Mouse (Mus musculus): ENCODE measurements at regions not wholly inside any gene's neighbourhood (a gene's known extent, or its start where the extent isn't known, plus 50 kb on each side); places are given as distances from the start of the nearest gene placed in this dataset.

DNA sequence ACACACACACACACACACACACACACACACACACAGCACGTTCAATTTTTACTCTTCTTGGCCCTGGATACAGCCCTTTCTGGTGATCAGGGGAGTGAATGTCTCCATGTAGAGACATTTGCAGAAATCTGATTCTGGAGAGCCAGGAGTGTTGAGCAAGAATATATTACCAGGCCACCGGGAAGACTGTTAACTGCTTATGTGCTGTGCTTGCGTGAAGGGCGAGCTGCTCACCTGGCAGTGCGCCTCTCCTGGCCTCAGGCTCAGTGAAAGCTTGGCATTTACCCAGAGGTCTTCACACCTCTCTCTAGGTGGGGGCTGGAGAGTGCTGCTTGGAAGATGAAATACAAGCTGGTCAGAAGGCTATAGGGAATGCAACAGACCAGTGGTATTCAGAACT lies 332.4 kb upstream of the Tet2 start:
- DNase-seq = no peak

DNA sequence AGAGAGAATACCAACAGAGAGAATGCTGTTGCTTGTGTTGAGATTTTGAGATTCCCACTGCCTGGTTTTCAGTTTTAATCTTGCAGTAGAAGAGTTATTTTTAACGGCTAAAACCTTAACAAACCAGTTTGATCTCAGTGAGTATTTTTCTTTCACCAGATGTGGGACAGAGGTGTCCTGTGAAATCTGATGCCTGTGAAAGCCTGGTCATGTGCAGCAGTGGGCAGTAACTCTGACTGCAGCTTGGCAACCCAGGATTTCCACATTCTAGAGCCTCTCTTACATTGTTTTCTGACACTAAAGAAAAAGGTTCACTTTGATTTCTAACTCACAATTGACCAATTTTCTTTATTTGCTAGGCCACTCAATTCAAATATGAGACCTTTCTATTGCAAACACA lies 335.7 kb upstream of the Tet2 start:
- no peak for DNase-seq

DNA sequence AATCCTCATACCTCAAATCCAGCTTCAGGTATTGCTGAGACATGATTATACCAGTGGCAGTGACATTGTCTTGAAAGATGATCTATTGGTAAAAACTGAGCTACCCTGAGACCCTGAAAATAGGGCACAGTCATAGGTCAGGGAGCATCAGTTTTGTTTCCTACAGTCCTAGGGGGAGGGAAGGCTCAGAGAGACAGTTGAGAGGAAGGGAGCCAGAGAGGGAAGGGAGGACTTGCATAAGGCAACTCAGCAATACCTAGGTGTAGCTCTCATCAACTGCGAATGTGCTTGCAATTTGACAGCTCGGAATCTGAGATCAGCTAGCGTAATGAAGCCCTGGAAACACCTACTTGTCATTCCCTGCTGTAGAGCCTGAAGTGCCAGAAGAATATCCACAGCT lies 334.4 kb upstream of the Cxxc4 start:
- DNase-seq = no peak

DNA sequence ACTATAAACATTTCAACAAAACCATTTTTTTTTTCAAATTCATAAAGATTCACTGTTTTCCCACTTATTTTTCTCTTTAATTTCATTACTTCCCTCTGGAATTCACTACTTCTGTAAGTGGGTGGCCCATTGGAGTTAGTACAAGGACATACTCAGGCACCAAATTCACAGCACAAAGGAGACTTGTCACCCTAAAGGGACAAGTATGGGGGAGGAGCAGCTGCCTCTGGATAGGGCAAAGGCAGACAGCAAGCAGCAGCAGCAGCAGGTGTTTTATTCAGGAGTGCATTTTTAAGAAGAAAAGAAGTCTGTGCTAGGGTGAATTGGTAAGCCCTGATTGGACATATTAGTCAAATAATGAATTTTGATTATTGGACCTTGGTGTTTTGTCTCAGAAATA lies 314.1 kb upstream of the Cxxc4 start:
- no peak for DNase-seq

DNA sequence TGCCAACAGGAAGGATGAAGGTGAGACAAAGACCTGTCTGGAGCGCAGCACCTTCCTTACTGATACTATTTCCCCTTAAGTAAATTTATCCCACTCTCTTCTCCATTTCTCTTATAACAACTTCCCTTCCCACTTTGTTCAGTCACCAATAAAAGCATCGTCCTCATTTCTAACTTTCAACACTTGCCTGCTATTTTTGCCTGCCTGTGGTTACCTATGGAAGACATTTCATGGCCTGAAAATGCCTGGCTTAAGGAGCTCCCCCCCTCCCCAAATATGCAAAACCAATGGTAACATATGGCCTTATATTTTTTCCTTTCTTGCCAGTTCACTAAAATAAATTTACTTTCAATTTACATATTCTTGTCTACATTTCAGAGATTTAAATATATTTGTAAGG lies 271.0 kb upstream of the Cxxc4 start:
- no peak for DNase-seq

DNA sequence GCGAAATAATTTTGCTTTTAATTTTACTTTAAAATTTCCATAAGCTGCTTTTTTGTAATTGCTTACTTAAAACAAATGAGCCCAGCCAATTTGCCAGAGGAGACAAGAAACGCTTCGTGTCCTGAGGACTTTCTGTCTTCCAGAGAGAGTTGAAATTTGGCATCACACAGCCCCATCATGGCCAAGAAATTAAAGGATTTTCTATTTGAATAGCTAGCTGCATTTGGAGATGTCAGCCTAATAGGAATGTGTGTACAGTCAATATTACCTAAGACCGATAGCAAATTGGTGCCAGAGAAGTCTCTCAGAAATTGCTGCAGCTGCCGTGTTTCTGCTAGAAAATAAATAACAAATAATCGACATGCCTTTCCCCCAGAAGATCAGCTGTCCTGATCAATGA lies 268.1 kb upstream of the Cxxc4 start:
- no peak for DNase-seq

DNA sequence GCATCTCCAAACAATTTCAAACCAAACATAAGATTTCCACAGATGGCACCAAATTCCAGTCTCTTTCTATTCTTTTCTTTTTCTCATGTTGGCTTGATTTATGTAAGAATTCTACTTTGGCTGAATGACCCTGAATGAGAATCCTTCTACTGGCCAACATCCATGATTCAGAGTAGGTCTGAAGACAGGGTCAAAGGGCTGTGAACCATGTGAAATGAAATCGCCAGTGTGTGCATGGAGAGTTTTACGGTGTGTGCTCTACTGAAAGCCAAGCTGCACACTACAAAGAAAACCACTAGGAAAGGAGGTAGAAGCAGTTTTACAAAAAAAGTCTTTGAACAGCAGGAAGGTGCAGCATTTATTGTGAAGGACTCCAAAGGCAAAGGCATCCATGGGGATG lies 263.5 kb upstream of the Cxxc4 start:
- no peak for DNase-seq

DNA sequence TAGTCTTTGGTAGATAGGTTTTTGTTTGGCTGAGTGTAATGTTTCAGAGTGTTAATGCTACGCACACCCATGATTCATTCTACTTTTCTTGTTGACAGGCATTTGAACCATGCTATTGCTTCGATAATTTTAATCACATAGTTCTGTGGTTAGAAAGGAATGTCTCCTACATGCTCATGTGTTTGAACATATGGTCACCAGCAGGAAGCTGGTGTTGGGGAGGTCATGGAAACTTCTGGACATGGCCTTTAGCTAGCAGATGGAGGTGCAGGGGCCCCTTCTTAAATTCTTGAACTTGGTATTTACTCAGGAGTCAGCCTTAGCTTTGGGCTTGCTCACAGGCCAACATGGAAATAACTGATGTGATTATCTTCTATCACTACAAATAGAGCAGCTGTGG lies 248.6 kb upstream of the Cxxc4 start:
- no peak for DNase-seq

DNA sequence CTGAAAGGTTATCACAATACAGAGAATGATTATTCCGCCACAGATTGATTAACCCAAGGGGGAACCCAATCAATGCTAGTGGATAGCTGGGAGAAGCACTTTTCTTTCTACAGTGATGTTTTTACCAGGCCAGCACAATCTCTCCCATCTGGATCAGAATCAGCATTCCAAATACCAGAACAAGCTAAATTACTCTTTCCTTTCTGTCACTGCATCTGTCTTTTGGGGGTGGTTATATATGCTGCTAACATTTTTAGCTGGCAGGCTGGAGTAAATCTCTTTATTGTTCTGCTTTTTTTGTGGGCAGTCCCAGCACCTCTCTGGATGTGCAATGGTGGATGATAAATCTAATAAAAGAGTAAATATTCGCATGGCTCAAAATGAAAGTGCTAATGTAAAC lies 242.3 kb upstream of the Cxxc4 start:
- no peak for DNase-seq

DNA sequence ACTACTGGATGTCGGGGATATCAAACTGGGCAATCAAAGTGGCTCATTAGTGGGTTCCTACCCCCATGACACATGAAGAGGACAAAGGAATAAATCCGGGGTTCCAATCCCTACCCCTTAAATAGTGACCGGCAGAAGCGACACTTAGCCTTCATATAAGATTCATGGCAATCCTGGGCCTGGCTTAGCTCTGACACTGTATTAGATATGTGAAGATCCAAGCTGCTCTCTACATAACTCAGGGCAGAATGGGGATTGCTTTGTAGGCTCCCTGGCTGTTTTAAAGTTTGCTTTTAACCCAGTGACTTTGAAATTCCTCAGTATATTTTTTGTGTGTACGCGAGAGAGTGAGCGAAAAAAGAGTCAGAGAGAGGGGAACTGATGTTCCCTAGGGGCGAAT lies 236.3 kb upstream of the Cxxc4 start:
- DNase-seq = no peak

DNA sequence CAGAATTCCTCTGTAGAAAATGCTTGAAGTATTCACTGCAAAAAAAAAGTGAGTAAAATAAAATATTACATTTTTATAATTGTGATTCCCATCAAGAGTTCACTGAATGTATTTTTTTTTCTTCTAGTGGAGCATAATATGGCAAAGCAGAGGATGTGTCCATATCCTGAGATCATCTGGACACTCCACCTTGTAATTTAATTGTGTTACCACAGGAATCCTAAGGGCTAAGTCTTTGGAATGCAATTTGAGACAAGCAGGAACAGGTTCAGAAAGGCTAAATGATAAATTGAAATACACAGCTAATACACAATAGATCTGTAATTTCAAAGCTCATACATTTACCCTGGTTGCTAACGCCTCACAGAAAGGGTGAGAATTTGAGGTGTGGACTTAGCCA lies 235.7 kb upstream of the Cxxc4 start:
- DNase-seq = no peak

DNA sequence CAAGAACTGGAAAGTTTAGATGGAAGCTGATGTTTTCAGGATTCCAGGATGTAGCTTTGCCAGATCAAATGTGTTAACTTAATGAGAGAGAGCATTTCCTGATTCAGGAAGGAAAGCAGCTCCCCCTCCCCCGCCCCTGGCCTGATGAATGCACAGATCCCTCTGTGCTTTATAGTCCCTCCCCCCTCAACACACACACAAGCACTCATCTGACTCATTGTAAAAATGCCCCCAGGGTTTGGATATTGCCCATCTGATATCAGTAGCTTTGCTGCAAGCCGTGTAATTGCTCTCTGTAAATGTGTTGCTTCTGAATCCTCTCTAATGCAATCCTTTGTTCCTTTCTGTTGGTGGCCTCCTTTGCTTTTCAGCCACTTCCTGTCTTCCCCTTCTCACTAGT lies 221.5 kb upstream of the Cxxc4 start:
- no peak for DNase-seq

DNA sequence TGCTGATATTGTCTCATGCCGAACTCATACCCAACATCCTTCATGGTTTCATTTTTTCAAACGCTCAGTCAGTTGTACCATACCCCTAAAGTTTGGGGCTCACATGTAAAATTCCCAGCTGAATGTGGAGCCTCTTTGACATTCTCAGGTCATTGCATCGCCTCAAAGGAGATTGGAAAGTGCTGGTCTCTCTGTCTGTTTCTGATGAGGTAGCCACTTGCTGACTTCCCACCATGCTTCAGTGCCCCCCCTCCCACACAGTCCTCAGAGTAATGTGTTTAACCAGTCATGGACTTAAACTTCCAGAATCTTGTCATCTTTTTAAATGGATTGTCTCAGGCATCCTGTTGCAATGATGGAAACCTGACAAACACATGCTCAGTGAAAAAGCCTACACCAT lies 220.9 kb upstream of the Cxxc4 start:
- DNase-seq = no peak

DNA sequence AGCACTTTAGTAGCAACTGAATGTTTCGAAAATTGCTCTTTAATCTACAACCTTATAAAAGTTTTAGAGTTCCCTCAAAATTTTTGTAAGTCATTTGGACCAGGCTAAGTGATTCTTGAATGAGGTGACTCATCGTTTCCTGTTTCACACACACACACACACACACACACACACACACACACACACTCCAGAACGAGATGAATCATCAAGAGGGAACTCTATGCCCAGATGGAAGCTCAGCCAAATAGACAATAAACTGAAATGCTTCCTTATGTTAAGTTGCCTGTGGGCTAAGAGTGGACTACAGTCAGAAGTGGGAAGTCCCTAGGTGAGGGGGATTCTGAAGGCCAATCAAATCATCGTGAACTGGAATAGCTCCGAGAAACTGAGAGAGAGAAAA lies 202.4 kb upstream of the Cxxc4 start:
- no peak for DNase-seq

DNA sequence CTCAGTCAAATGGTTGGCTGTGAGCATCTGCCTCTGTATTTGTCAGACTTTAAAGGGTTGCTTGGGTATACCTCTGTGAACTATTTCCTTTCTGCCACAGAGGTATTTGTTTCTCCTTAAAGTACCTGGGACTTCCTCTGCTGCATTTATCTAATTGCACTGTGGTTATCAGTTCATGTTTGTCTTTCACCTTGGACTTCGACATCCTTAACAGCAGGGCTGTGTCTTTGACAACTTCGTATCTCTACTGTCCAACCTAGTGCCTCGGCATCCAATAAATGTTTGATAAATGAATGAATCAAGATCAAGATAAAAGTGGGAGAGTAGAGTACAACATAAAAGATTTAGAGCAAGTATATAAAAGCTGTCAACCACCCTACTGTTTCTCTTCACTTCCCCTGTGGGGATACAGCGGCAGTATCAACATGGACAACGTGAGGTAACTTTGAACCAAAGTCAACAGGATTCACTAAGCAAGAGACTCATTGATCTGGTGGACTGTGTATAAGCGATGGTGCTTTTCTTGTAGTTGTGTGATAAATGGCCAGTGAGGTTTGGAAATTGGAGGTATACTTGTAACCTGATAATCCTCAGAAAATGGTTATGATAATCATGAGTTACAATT lies 199.9 kb upstream of the Cxxc4 start:
- DNase-seq = no peak

DNA sequence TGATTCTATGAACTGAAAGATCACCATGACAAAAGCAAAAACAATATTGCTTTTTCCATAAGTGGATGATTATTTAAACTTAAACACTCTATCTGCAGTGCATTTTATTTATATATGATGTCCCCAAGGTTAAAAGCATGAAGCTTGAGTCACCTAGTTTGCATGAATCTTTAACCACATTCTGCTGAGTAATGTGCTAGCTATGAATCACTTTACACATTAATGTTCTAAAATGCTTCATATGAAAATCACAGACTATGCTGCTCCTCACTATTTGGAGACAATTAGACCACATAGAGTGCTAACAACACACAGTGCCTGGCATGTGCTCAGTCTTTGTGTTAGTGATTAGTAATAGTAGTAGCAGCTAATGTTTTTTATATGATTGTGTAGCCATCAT lies 185.6 kb upstream of the Cxxc4 start:
- no peak for DNase-seq

DNA sequence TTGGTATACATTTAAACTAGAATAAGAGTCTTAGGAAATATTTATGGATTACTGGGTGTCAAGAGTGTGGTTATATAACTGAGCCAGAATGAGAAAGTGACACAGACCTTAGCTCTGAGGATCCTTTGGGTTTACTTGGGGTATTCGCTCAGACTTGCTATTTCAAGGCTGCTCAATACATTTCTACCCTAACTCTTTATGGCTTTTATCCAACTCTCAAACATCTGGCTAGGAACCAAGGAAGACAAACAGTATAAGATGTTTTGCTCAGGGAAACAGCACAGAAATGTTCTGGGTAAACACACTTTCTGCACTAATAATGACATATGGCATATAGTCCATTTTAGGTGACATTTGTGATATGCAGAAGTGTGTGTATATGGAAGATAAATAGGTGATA lies 153.8 kb upstream of the Cxxc4 start:
- no peak for DNase-seq

DNA sequence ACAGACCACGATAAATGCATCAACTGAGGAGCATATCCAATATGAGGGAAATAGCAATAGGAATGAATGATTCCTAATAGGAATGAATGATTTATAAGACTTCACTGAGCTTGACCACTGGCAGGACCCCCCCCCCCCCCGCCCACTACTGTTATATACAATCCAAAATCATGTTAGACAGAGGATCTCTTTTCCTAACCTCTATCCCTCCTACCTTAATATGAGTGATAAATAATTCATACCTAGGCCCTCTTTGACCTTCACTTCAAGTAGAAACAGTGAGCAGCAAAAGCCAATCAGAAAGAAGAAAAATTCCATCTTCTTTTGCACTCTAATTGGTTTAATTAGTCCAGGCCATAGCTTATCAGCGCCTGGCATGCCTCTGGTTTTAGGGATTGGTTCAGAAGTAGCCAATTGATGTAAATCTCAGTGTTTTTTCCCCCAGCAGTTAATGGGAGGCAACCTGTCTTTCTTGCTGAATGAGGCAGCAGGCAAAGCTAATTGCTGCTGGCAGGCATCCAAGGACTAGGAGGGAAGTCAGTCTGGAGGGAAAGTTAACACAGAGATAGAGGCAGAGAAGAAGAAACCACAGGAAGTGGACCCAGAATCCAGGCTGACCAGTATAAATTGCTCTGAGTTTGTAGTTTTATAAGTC lies 136.7 kb upstream of the Cxxc4 start:
- no peak for DNase-seq

DNA sequence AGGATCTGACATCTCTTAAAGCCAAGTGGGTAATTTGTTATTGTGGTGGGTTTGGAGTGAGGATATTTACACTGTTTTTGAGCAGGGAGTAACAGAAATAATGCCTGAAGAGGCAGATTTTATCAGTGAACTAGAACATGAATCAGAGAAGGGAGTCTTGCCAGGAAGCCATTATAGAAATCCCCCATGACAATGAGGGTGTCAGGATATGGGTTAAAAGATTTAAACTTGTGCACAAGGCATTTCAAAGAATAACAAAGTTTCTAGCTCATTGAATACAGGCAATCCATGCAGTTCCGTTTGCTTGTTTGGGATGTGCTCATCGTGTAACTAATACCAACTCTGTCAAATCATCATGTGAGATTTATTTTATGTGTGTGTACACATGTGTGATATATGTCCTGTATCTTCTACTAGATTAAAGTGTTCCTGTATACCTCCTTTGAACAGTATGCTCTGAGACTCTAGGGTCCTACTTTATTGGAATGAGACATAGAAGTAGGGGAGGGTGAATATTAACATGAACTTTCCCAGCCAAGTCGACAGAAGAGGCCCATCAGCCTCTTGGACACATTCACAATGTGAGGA lies 134.0 kb upstream of the Cxxc4 start:
- no peak for DNase-seq

DNA sequence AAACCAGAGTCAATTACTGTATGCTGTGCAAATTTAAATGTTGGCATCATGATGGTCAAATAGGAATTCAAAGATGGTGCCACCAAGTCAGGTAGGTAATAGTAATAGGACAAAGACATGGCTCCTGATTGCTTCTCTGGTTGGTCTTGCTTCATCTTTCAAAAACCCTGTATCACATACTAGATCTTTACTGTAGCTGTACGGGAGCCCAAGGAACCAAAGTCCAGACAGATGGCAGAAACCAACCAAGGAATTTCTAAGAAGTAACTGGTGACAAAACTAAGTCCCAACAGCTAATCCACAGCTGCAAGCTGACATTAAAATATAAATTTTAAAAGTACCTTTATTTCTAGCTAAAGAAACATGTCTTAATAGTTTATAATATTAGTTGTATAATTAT lies 131.7 kb upstream of the Cxxc4 start:
- DNase-seq = no peak

DNA sequence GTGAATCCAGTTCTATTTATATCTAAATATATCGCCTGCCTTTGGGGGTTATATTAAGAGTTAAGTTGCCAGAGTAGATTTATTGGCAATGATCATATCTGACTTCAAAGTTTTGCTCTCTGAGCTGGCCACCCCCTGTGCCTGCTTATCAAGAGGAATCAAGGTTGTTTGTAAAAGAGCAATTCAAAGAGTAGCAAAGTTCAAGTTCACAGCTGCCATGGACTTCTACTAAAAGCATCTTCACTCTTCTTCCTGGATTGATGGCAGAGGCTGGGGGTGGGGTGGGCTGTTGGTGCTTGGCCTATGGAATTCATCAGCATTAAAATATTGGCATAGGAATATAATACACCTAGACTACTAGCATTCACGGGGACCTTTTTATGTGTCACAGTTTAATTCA lies 131.2 kb upstream of the Cxxc4 start:
- DNase-seq = no peak

DNA sequence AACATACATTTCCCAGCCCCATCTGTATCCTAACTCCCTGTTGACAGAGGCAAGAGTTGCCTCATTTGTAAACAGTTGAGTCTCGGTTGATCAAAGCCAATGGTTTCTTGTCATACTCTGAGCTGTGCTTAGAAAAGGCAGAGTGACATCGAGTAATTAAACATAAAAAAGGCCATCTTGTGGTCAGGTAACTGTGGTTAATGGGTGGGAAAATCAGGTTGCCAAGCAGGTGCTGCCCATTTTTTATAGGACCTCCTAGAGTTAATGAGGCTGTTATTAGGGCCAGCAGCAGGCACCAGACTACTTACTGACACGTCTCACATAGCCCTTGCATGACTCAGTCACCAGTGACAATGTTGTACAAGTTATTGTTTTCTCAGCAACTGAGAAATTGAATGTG lies 130.7 kb upstream of the Cxxc4 start:
- DNase-seq = no peak

DNA sequence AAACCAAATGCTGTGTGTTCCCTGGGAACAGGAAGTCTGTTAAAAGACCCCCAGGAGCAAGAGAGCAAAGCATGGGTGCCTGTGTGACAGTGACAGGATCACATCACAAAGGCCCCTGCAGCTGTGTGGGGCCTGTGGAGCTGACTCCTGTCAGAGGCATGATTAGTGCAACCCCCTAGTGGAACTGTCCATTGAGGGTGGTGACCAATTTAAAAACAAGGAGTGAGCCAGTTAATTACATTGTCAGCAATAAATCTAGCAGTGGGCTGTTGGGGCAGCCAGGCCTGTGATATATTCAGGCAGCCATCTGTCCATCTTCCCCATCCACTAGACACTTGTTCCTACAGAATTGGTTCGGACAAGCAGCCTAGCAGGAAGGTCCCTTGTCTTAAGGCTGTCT lies 121.8 kb upstream of the Cxxc4 start:
- no peak for DNase-seq

DNA sequence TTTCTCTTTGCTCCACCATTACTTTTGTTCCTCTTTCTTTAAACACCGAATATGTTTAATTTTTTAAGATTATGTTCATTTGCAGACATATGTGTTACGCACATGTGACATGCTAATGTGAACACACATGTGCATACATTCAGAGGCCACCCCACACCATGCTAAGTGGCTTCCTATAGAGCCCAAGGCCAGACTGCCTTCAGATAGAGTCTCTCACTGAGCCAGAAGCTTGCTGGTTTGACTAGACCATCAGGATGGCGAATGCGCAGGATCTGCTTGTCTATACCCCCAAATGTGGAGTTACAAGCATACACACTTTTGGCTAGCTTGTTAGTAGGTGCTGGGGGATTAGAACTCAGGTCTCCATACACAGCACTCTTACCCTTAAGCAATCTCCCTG lies 121.3 kb upstream of the Cxxc4 start:
- DNase-seq = no peak

DNA sequence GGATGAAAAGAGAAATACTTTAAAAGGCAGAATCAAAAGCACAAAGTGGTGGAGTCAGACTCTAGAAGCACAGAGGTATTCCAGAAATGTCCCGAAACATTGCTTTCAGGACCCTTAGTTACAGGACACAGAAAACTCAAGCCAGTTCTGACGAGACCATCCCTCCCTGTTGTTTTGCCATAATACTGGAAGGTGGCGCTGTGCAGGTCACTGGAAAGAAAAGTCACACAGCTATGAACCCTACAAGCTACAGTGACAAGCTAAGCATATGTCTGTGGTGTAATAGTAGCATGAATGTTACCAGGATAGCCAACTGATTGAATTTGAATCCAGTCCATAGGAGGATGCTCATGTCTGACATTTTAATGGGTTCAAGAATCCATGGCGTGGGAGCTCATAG lies 117.4 kb upstream of the Cxxc4 start:
- DNase-seq = no peak

All from thymus, postnatal 14 days (tissue).